ENCODE assay signal across 9 mouse cellular contexts in genomic region chr6:91165210-91165609, GRCm38 (mm10). TPM values are rescaled to one million over a fixed set of nuclear protein-coding genes. Genes with fewer than 3 reads are reported as not detected.
DNase-seq lines count a peak whose midpoint lies in the region; ATAC-seq lines count a peak whose summit lies in the region.
"Had no signal": no experiment of that assay in that cellular context is flagged by ENCODE, and none has a peak within 500 bp of the region (broad histone marks: within the 10 kb centered on the region; RNA-seq: fewer than 3 reads in every experiment).

No protein-coding gene starts in this region.

- H3K4me2 ChIP-seq in intestine, embryonic 14.5 days (ENCODE audit: low read length) = no peak overlapping the region
- H3K4me2 ChIP-seq in intestine, embryonic 15.5 days (replicated peaks) = no peak overlapping the region
- no peak overlapping the region for H3K4me2 ChIP-seq in forebrain, embryonic 15.5 days (replicated peaks)
- no peak overlapping the region for H3K4me2 ChIP-seq in hindbrain, embryonic 14.5 days (replicated peaks)
- no peak overlapping the region for H3K4me2 ChIP-seq in midbrain, embryonic 14.5 days (ENCODE audit: low read length)

- no peak overlapping the region for H3K9ac ChIP-seq in intestine, embryonic 14.5 days (ENCODE audit: low read length)
- H3K9ac ChIP-seq in intestine, embryonic 15.5 days = no peak overlapping the region
- H3K9ac ChIP-seq in forebrain, embryonic 15.5 days (replicated peaks) = no peak overlapping the region
- no peak overlapping the region for H3K9ac ChIP-seq in hindbrain, embryonic 14.5 days
- H3K9ac ChIP-seq in midbrain, embryonic 14.5 days (replicated peaks; ENCODE audit: low read length) = no peak overlapping the region

- WGBS in intestine, embryonic 14.5 days = 39% methylated on average over 3 of the region's 3 CpGs
- WGBS in intestine, embryonic 15.5 days = 28% methylated on average over 3 of the region's 3 CpGs
- 33% methylated on average over 3 of the region's 3 CpGs for WGBS in forebrain, embryonic 15.5 days
- 31% methylated on average over 3 of the region's 3 CpGs for WGBS in hindbrain, embryonic 14.5 days
- WGBS in midbrain, embryonic 14.5 days = 35% methylated on average over 3 of the region's 3 CpGs

- ATAC-seq in intestine, embryonic 14.5 days (replicated peaks; ENCODE audit: low FRiP score, low TSS enrichment, low read depth) = peak; percentile 9; the same call in 1 of the 2 replicates
- no peak for ATAC-seq in intestine, embryonic 15.5 days
- ATAC-seq in forebrain, embryonic 15.5 days (replicated peaks) = peak; percentile 23; the same call in 1 of the 2 replicates
- ATAC-seq in hindbrain, embryonic 14.5 days (ENCODE audit: low FRiP score) = peak; percentile 35; the same call in 1 of the 2 replicates
- no peak for ATAC-seq in midbrain, embryonic 14.5 days (ENCODE audit: low FRiP score, low TSS enrichment)

- peak; percentile 85 for DNase-seq in intestine, embryonic 14.5 days (ENCODE audit: low spot score)
- DNase-seq in cerebellum, adult 11 months = peak; percentile 77
- peak; percentile 87 for DNase-seq in hindbrain, embryonic 14.5 days (ENCODE audit: low spot score)
- peak; percentile 76 for DNase-seq in left cerebral cortex, postnatal 4 days
- peak; percentile 87 for DNase-seq in midbrain, embryonic 14.5 days
- DNase-seq in spleen, adult 12 weeks (ENCODE audit: low spot score) = peak; percentile 66

- no peaks in the 10 kb centered on the region for H3K27me3 ChIP-seq in intestine, embryonic 14.5 days (replicated peaks; ENCODE audit: control insufficient read depth, insufficient read depth, low read length)
- H3K27me3 ChIP-seq in intestine, embryonic 15.5 days (replicated peaks) = no peaks in the 10 kb centered on the region
- H3K27me3 ChIP-seq in forebrain, embryonic 15.5 days = no peaks in the 10 kb centered on the region
- H3K27me3 ChIP-seq in hindbrain, embryonic 14.5 days (ENCODE audit: control insufficient read depth, insufficient read depth, low read length) = no peaks in the 10 kb centered on the region
- H3K27me3 ChIP-seq in midbrain, embryonic 14.5 days (ENCODE audit: control insufficient read depth, insufficient read depth, low read length) = no peaks in the 10 kb centered on the region

- intact Hi-C loops in left cerebral cortex, postnatal 4 days (cut with DNase I) = loop anchor here (2.0 kb wide), 1 partner anchor 114 kb away; no protein-coding TSS in a partner anchor

- peaks cover 8% of the 10 kb centered on the region; the same call in 1 of the 2 replicates for H3K36me3 ChIP-seq in intestine, embryonic 14.5 days (ENCODE audit: control insufficient read depth, insufficient read depth, low read length)
- no peaks in the 10 kb centered on the region for H3K36me3 ChIP-seq in intestine, embryonic 15.5 days
- peaks cover 7% of the 10 kb centered on the region; the same call in 1 of the 2 replicates for H3K36me3 ChIP-seq in forebrain, embryonic 15.5 days
- H3K36me3 ChIP-seq in hindbrain, embryonic 14.5 days (replicated peaks; ENCODE audit: control insufficient read depth, insufficient read depth) = peaks cover 35% of the 10 kb centered on the region
- H3K36me3 ChIP-seq in midbrain, embryonic 14.5 days (ENCODE audit: control insufficient read depth, insufficient read depth, low read length) = peaks cover 15% of the 10 kb centered on the region

- H3K4me3 ChIP-seq in intestine, embryonic 14.5 days (ENCODE audit: low read depth, low read length) = no peak overlapping the region
- H3K4me3 ChIP-seq in intestine, embryonic 15.5 days (replicated peaks) = no peak overlapping the region
- no peak overlapping the region for H3K4me3 ChIP-seq in forebrain, embryonic 15.5 days
- H3K4me3 ChIP-seq in hindbrain, embryonic 14.5 days (replicated peaks; ENCODE audit: low read length) = no peak overlapping the region
- no peak overlapping the region for H3K4me3 ChIP-seq in midbrain, embryonic 14.5 days (replicated peaks; ENCODE audit: low read depth, low read length)
- H3K4me3 ChIP-seq: megakaryocyte, embryonic 14.5 days had no signal

- no peak overlapping the region for H3K27ac ChIP-seq in intestine, embryonic 14.5 days (ENCODE audit: low read depth)
- no peak overlapping the region for H3K27ac ChIP-seq in intestine, embryonic 15.5 days
- no peak overlapping the region for H3K27ac ChIP-seq in forebrain, embryonic 15.5 days (replicated peaks)
- no peak overlapping the region for H3K27ac ChIP-seq in hindbrain, embryonic 14.5 days
- peak overlapping the region; percentile 52; the same call in 1 of the 2 replicates for H3K27ac ChIP-seq in midbrain, embryonic 14.5 days (replicated peaks; ENCODE audit: low read depth, low read length)

- no peaks in the 10 kb centered on the region for H3K9me3 ChIP-seq in intestine, embryonic 14.5 days (ENCODE audit: control insufficient read depth, low read length)
- no peaks in the 10 kb centered on the region for H3K9me3 ChIP-seq in intestine, embryonic 15.5 days
- no peaks in the 10 kb centered on the region for H3K9me3 ChIP-seq in forebrain, embryonic 15.5 days
- H3K9me3 ChIP-seq in hindbrain, embryonic 14.5 days (ENCODE audit: control insufficient read depth, low read length) = no peaks in the 10 kb centered on the region
- no peaks in the 10 kb centered on the region for H3K9me3 ChIP-seq in midbrain, embryonic 14.5 days (ENCODE audit: control insufficient read depth, low read length)
- H3K9me3 ChIP-seq: megakaryocyte, embryonic 14.5 days had no signal

- H3K4me1 ChIP-seq in intestine, embryonic 14.5 days (replicated peaks; ENCODE audit: control insufficient read depth, insufficient read depth, low read length) = peaks cover 6% of the 10 kb centered on the region
- peaks cover 4% of the 10 kb centered on the region; the same call in 1 of the 2 replicates for H3K4me1 ChIP-seq in intestine, embryonic 15.5 days (replicated peaks)
- H3K4me1 ChIP-seq in forebrain, embryonic 15.5 days = peaks cover 20% of the 10 kb centered on the region
- peaks cover 8% of the 10 kb centered on the region for H3K4me1 ChIP-seq in hindbrain, embryonic 14.5 days (replicated peaks; ENCODE audit: control insufficient read depth, insufficient read depth, low read length)
- H3K4me1 ChIP-seq in midbrain, embryonic 14.5 days (ENCODE audit: control insufficient read depth, insufficient read depth, low read length) = peaks cover 9% of the 10 kb centered on the region
- H3K4me1 ChIP-seq: megakaryocyte, embryonic 14.5 days had no signal

RNA-seq across cellular contexts. Expression of gene Hdac11, which starts 8.7 kb away (rescaled TPM):
- 9.6 and 9.7 TPM in 2 replicates for polyA plus RNA-seq in intestine, embryonic 14.5 days (2014; fragmentation: Nextera tagmentation; extraction: Ambion mirVana)
- 8.7 and 10.4 TPM in 2 replicates for polyA plus RNA-seq in intestine, embryonic 15.5 days (2015; fragmentation: Nextera tagmentation; extraction: Ambion mirVana)
- 21.1 and 24.1 TPM in 2 replicates for polyA plus RNA-seq in forebrain, embryonic 15.5 days (2015; fragmentation: Nextera tagmentation; extraction: Ambion mirVana)
- polyA plus RNA-seq in hindbrain, embryonic 14.5 days (2014; fragmentation: Nextera tagmentation; extraction: Ambion mirVana) = 42.7 and 50.1 TPM in 2 replicates
- 10 to 100 TPM; 67.9 to 78.2 TPM for total RNA-seq in left cerebral cortex, postnatal 4 days (2021)
- polyA plus RNA-seq in midbrain, embryonic 14.5 days (2014; fragmentation: Nextera tagmentation; extraction: Ambion mirVana) = 42.1 and 50.3 TPM in 2 replicates

RNA-seq across cellular contexts. Expression of gene Fbln2, which starts 47.0 kb away (rescaled TPM):
- polyA plus RNA-seq in intestine, embryonic 14.5 days (2014; fragmentation: Nextera tagmentation; extraction: Ambion mirVana) = 49.0 and 54.6 TPM in 2 replicates
- polyA plus RNA-seq in intestine, embryonic 15.5 days (2015; fragmentation: Nextera tagmentation; extraction: Ambion mirVana) = 51.8 and 56.9 TPM in 2 replicates
- 10.0 and 11.1 TPM in 2 replicates for polyA plus RNA-seq in forebrain, embryonic 15.5 days (2015; fragmentation: Nextera tagmentation; extraction: Ambion mirVana)
- 26.2 and 27.2 TPM in 2 replicates for polyA plus RNA-seq in hindbrain, embryonic 14.5 days (2014; fragmentation: Nextera tagmentation; extraction: Ambion mirVana)
- 10 to 100 TPM; 15.3 to 17.5 TPM for total RNA-seq in left cerebral cortex, postnatal 4 days (2021)
- polyA plus RNA-seq in midbrain, embryonic 14.5 days (2014; fragmentation: Nextera tagmentation; extraction: Ambion mirVana) = 4.8 and 12.0 TPM in 2 replicates

RNA-seq across cellular contexts. Expression of gene Nup210, which starts 48.6 kb away (rescaled TPM):
- polyA plus RNA-seq in intestine, embryonic 14.5 days (2014; fragmentation: Nextera tagmentation; extraction: Ambion mirVana) = 23.1 and 24.7 TPM in 2 replicates
- 18.2 and 19.4 TPM in 2 replicates for polyA plus RNA-seq in intestine, embryonic 15.5 days (2015; fragmentation: Nextera tagmentation; extraction: Ambion mirVana)
- 18.0 and 18.3 TPM in 2 replicates for polyA plus RNA-seq in forebrain, embryonic 15.5 days (2015; fragmentation: Nextera tagmentation; extraction: Ambion mirVana)
- polyA plus RNA-seq in hindbrain, embryonic 14.5 days (2014; fragmentation: Nextera tagmentation; extraction: Ambion mirVana) = 23.3 TPM in 2 replicates
- 10 to 100 TPM; 43.6 to 49.4 TPM for total RNA-seq in left cerebral cortex, postnatal 4 days (2021)
- 17.1 and 28.0 TPM in 2 replicates for polyA plus RNA-seq in midbrain, embryonic 14.5 days (2014; fragmentation: Nextera tagmentation; extraction: Ambion mirVana)

Comparison
In these comparisons a context has a peak if more than half of its experiments do, and no peak if none do; other contexts are left out.
1. ATAC-seq: peak in intestine, embryonic 14.5 days (single experiment), forebrain, embryonic 15.5 days (single experiment) and hindbrain, embryonic 14.5 days (single experiment); none in intestine, embryonic 15.5 days (single experiment) and midbrain, embryonic 14.5 days (single experiment).
2. Peak in every context shown above with its lines, with median percentiles within 50 percentile points of each other: DNase-seq.